Mouse (Mus musculus): ENCODE measurements around the gene H2al2a. TPM values are rescaled to one million over a fixed set of nuclear protein-coding genes. Genes with fewer than 3 reads are reported as not detected.

Gene H2al2a
- not detected for polyA plus RNA-seq (2015; fragmentation: Illumina TruSeq; extraction: RNeasy Lipid Tissue Mini Kit (QIAGEN cat#74804); ENCODE audit: insufficient read depth, low read depth, low replicate concordance)

GRCm38 (mm10) chr2:17996858-17997257 is at the start of gene H2al2a:
H2al2a (minus strand) TSS chr2:17996958.

DNA sequence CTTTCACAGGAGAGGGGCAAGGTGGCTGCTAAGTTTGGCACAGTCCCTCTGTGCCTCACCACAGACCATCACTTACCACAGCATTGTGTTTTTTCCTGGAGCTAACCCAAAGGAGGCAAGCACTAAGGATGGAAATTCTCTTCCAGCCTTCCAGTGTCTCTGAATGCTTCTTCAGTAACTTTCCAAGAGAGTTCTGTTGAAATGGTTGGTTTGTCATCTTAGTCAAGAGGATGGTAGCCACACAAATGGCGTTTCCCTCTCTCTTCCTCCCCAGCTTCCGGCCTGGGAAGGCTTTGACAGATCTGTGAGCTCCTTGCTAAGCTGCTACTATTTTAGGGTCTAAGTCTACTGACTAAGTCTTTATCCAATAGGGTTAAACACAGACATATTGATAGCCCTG is 40.7 kb upstream of the H2al2a start, which contains the start of gene A930004D18Rik:
Gene A930004D18Rik (minus strand): TSS at position 247 of the 400 bp plus-strand sequence.

Other genes starting within 250 kb of the H2al2a start
- gene A930004D18Rik, start 40.8 kb upstream of the H2al2a start, polyA plus RNA-seq (2015; fragmentation: Illumina TruSeq; extraction: RNeasy Lipid Tissue Mini Kit (QIAGEN cat#74804); ENCODE audit: insufficient read depth, low read depth, low replicate concordance), result 0.41 TPM
- gene Skida1, start 52.1 kb upstream of the H2al2a start, polyA plus RNA-seq (2015; fragmentation: Illumina TruSeq; extraction: RNeasy Lipid Tissue Mini Kit (QIAGEN cat#74804); ENCODE audit: insufficient read depth, low read depth, low replicate concordance), result 0.28 TPM
- gene Mllt10, start 58.3 kb upstream of the H2al2a start, polyA plus RNA-seq (2015; fragmentation: Illumina TruSeq; extraction: RNeasy Lipid Tissue Mini Kit (QIAGEN cat#74804); ENCODE audit: insufficient read depth, low read depth, low replicate concordance), result 6.9 TPM

All from pancreas, adult 10 weeks (tissue).